ENCODE assay signal across 19 mouse cellular contexts in genomic region chr7:16271139-16271538, GRCm38 (mm10). TPM values are rescaled to one million over a fixed set of nuclear protein-coding genes. Genes with fewer than 3 reads are reported as not detected.
DNase-seq lines count a peak whose midpoint lies in the region; ATAC-seq lines count a peak whose summit lies in the region.
"Had no signal": no experiment of that assay in that cellular context is flagged by ENCODE, and none has a peak within 500 bp of the region (broad histone marks: within the 10 kb centered on the region; RNA-seq: fewer than 3 reads in every experiment).

No protein-coding gene starts in this region.

- peaks cover 12% of the 10 kb centered on the region for H3K27me3 ChIP-seq in hindbrain, embryonic 12.5 days
- no peaks in the 10 kb centered on the region for H3K27me3 ChIP-seq in hindbrain, embryonic 11.5 days (ENCODE audit: control insufficient read depth, insufficient read depth, low read length)
- H3K27me3 ChIP-seq in embryonic facial prominence, embryonic 14.5 days (replicated peaks; ENCODE audit: control insufficient read depth, insufficient read depth, low read length): no peaks in the 10 kb centered on the region
- no peaks in the 10 kb centered on the region for H3K27me3 ChIP-seq in midbrain, embryonic 14.5 days (ENCODE audit: control insufficient read depth, insufficient read depth, low read length)
- H3K27me3 ChIP-seq: stomach, embryonic 15.5 days had no signal

- H3K36me3 ChIP-seq in hindbrain, embryonic 12.5 days: peaks cover 11% of the 10 kb centered on the region
- H3K36me3 ChIP-seq in hindbrain, embryonic 11.5 days (ENCODE audit: control insufficient read depth, insufficient read depth, low read length): no peaks in the 10 kb centered on the region
- peaks cover 11% of the 10 kb centered on the region for H3K36me3 ChIP-seq in embryonic facial prominence, embryonic 14.5 days (ENCODE audit: control insufficient read depth, insufficient read depth, low read length)
- H3K36me3 ChIP-seq in midbrain, embryonic 14.5 days (ENCODE audit: control insufficient read depth, insufficient read depth, low read length): peaks cover 13% of the 10 kb centered on the region

- ATAC-seq in hindbrain, embryonic 12.5 days (ENCODE audit: low FRiP score): no peak
- ATAC-seq in hindbrain, embryonic 11.5 days (ENCODE audit: low FRiP score): no peak
- ATAC-seq in embryonic facial prominence, embryonic 14.5 days (ENCODE audit: low read depth): no peak
- ATAC-seq in midbrain, embryonic 14.5 days (ENCODE audit: low FRiP score, low TSS enrichment): no peak

- no peak overlapping the region for H3K9ac ChIP-seq in hindbrain, embryonic 12.5 days
- no peak overlapping the region for H3K9ac ChIP-seq in hindbrain, embryonic 11.5 days (ENCODE audit: low read depth, low read length)
- no peak overlapping the region for H3K9ac ChIP-seq in embryonic facial prominence, embryonic 14.5 days (ENCODE audit: low read depth, low read length)
- 0 out of 2 replicates have a peak overlapping the region, but pooled peaks have one; percentile 88 for H3K9ac ChIP-seq in midbrain, embryonic 14.5 days (replicated peaks; ENCODE audit: low read length)
- H3K9ac ChIP-seq: stomach, embryonic 15.5 days had no signal

- H3K4me3 ChIP-seq in hindbrain, embryonic 12.5 days: no peak overlapping the region
- H3K4me3 ChIP-seq in hindbrain, embryonic 11.5 days (ENCODE audit: low read depth, low read length): no peak overlapping the region
- H3K4me3 ChIP-seq in embryonic facial prominence, embryonic 14.5 days (ENCODE audit: low read depth, low read length): no peak overlapping the region
- no peak overlapping the region for H3K4me3 ChIP-seq in midbrain, embryonic 14.5 days (replicated peaks; ENCODE audit: low read depth, low read length)
- H3K4me3 ChIP-seq: stomach, embryonic 15.5 days had no signal

- DNase-seq in hindbrain, embryonic 11.5 days (ENCODE audit: low spot score): no peak
- DNase-seq in brain, adult 2 months (ENCODE audit: low read depth, low spot score): peak; percentile 47
- no peak for DNase-seq in embryonic facial prominence, embryonic 14.5 days (ENCODE audit: low spot score)
- no peak for DNase-seq in midbrain, embryonic 14.5 days
- DNase-seq in gastrocnemius, postnatal 10 days: no peak
- DNase-seq in left cerebral cortex, adult 8-10 months (ENCODE audit: low spot score in 2 of 2): no peak
- DNase-seq: adrenal gland, adult 2 months; cerebellum, postnatal 25 days; kidney, adult 18-20 months; kidney, postnatal 25 days; lung, adult 2 months; right cerebral cortex, adult 18-20 months; spleen, adult 18-20 months had no signal

- H3K9me3 ChIP-seq in hindbrain, embryonic 12.5 days (replicated peaks): no peaks in the 10 kb centered on the region
- no peaks in the 10 kb centered on the region for H3K9me3 ChIP-seq in hindbrain, embryonic 11.5 days (ENCODE audit: control insufficient read depth, low read length)
- no peaks in the 10 kb centered on the region for H3K9me3 ChIP-seq in embryonic facial prominence, embryonic 14.5 days (ENCODE audit: control insufficient read depth, low read length)
- H3K9me3 ChIP-seq in midbrain, embryonic 14.5 days (ENCODE audit: control insufficient read depth, low read length): no peaks in the 10 kb centered on the region
- H3K9me3 ChIP-seq: embryonic facial prominence, embryonic 12.5 days; G1E; stomach, embryonic 15.5 days had no signal

- H3K4me2 ChIP-seq in hindbrain, embryonic 12.5 days (replicated peaks): peak overlapping the region; percentile 93
- no peak overlapping the region for H3K4me2 ChIP-seq in hindbrain, embryonic 11.5 days (replicated peaks; ENCODE audit: low read depth, low read length)
- H3K4me2 ChIP-seq in embryonic facial prominence, embryonic 14.5 days (ENCODE audit: low read depth, low read length): peak overlapping the region; percentile 77; the same call in 1 of the 2 replicates
- H3K4me2 ChIP-seq in midbrain, embryonic 14.5 days (ENCODE audit: low read length): peak overlapping the region; percentile 88

- no peak overlapping the region for H3K27ac ChIP-seq in hindbrain, embryonic 12.5 days
- no peak overlapping the region for H3K27ac ChIP-seq in hindbrain, embryonic 11.5 days (ENCODE audit: low read depth, low read length)
- no peak overlapping the region for H3K27ac ChIP-seq in embryonic facial prominence, embryonic 14.5 days (replicated peaks; ENCODE audit: low read depth, low read length)
- no peak overlapping the region for H3K27ac ChIP-seq in midbrain, embryonic 14.5 days (replicated peaks; ENCODE audit: low read depth, low read length)
- H3K27ac ChIP-seq: embryonic facial prominence, embryonic 12.5 days; macrophage; stomach, embryonic 15.5 days had no signal

- H3K4me1 ChIP-seq in hindbrain, embryonic 12.5 days: peaks cover 28% of the 10 kb centered on the region
- H3K4me1 ChIP-seq in hindbrain, embryonic 11.5 days (replicated peaks; ENCODE audit: control insufficient read depth, insufficient read depth, low read length): peaks cover 11% of the 10 kb centered on the region; the same call in 1 of the 2 replicates
- peaks cover 9% of the 10 kb centered on the region; the same call in 1 of the 2 replicates for H3K4me1 ChIP-seq in embryonic facial prominence, embryonic 14.5 days (ENCODE audit: control insufficient read depth, insufficient read depth, low read length)
- H3K4me1 ChIP-seq in midbrain, embryonic 14.5 days (ENCODE audit: control insufficient read depth, insufficient read depth, low read length): peaks cover 22% of the 10 kb centered on the region

- WGBS in hindbrain, embryonic 12.5 days: 58% methylated on average over 1 of the region's 1 CpGs
- 54% methylated on average over 1 of the region's 1 CpGs for WGBS in hindbrain, embryonic 11.5 days
- WGBS in embryonic facial prominence, embryonic 14.5 days: 24% methylated on average over 1 of the region's 1 CpGs
- whole genome bisulfite sequencing in midbrain, embryonic 14.5 days: 47% methylated on average over 1 of the region's 1 CpGs

RNA-seq across cellular contexts. Expression of gene Inafm1, which starts 2.3 kb away (rescaled TPM):
- polyA plus RNA-seq in hindbrain, embryonic 12.5 days (2016; fragmentation: Nextera tagmentation; extraction: Ambion mirVana): 23.3 and 25.4 TPM in 2 replicates
- polyA plus RNA-seq in hindbrain, embryonic 11.5 days (2014; fragmentation: Nextera tagmentation; extraction: Ambion mirVana): 11.0 and 13.8 TPM in 2 replicates
- 21.1 and 23.4 TPM in 2 replicates for polyA plus RNA-seq in embryonic facial prominence, embryonic 14.5 days (2014; fragmentation: Nextera tagmentation; extraction: Ambion mirVana)
- 36.4 and 44.7 TPM in 2 replicates for polyA plus RNA-seq in midbrain, embryonic 14.5 days (2014; fragmentation: Nextera tagmentation; extraction: Ambion mirVana)
- 10 to 100 TPM; 11.0 to 11.7 TPM for total RNA-seq in gastrocnemius, postnatal 10 days (2021)
- 10 to 100 TPM; 34.6 to 36.9 (median 36.6) TPM for total RNA-seq in left cerebral cortex, adult 8-10 months (2022)

RNA-seq across cellular contexts. Expression of gene C5ar1, which starts 11.8 kb away (rescaled TPM):
- 0.79 and 2.0 TPM in 2 replicates for polyA plus RNA-seq in hindbrain, embryonic 12.5 days (2016; fragmentation: Nextera tagmentation; extraction: Ambion mirVana)
- polyA plus RNA-seq in hindbrain, embryonic 11.5 days (2014; fragmentation: Nextera tagmentation; extraction: Ambion mirVana): 0.46 and 1.3 TPM in 2 replicates
- 4.1 and 4.4 TPM in 2 replicates for polyA plus RNA-seq in embryonic facial prominence, embryonic 14.5 days (2014; fragmentation: Nextera tagmentation; extraction: Ambion mirVana)
- 0.11 and 1.6 TPM in 2 replicates for polyA plus RNA-seq in midbrain, embryonic 14.5 days (2014; fragmentation: Nextera tagmentation; extraction: Ambion mirVana)
- total RNA-seq in gastrocnemius, postnatal 10 days (2021): 1 to 10 TPM; 3.2 to 3.3 TPM
- 1 to 10 TPM in 2 of 4 experiments, under 1 TPM in 2; 0.46 to 3.4 (median 1.7) TPM for total RNA-seq in left cerebral cortex, adult 8-10 months (2022)
- polyA plus RNA-seq: G1E had no signal

RNA-seq across cellular contexts. Expression of gene Ccdc9, which starts 15.5 kb away (rescaled TPM):
- polyA plus RNA-seq in hindbrain, embryonic 12.5 days (2016; fragmentation: Nextera tagmentation; extraction: Ambion mirVana): 43.4 and 46.7 TPM in 2 replicates
- polyA plus RNA-seq in hindbrain, embryonic 11.5 days (2014; fragmentation: Nextera tagmentation; extraction: Ambion mirVana): 18.2 and 19.2 TPM in 2 replicates
- polyA plus RNA-seq in embryonic facial prominence, embryonic 14.5 days (2014; fragmentation: Nextera tagmentation; extraction: Ambion mirVana): 10.9 and 13.7 TPM in 2 replicates
- 17.6 and 24.1 TPM in 2 replicates for polyA plus RNA-seq in midbrain, embryonic 14.5 days (2014; fragmentation: Nextera tagmentation; extraction: Ambion mirVana)
- 10 to 100 TPM; 34.0 to 47.6 TPM for total RNA-seq in gastrocnemius, postnatal 10 days (2021)
- total RNA-seq in left cerebral cortex, adult 8-10 months (2022): 100 to 1,000 TPM in 1 of 4 experiments, 10 to 100 TPM in 3; 80.6 to 105 (median 83.6) TPM

RNA-seq across cellular contexts. Expression of gene C5ar2, which starts 27.2 kb away (rescaled TPM):
- not detected in 2 replicates for polyA plus RNA-seq in hindbrain, embryonic 12.5 days (2016; fragmentation: Nextera tagmentation; extraction: Ambion mirVana)
- polyA plus RNA-seq in hindbrain, embryonic 11.5 days (2014; fragmentation: Nextera tagmentation; extraction: Ambion mirVana): 0.04 and 0.11 TPM in 2 replicates
- 0.09 TPM in 1 of 2 replicates, not detected in the other for polyA plus RNA-seq in embryonic facial prominence, embryonic 14.5 days (2014; fragmentation: Nextera tagmentation; extraction: Ambion mirVana)
- not detected in 2 replicates for polyA plus RNA-seq in midbrain, embryonic 14.5 days (2014; fragmentation: Nextera tagmentation; extraction: Ambion mirVana)
- total RNA-seq in gastrocnemius, postnatal 10 days (2021): under 1 TPM; 0.16 to 0.41 TPM
- under 1 TPM; 0.30 to 0.67 (median 0.58) TPM for total RNA-seq in left cerebral cortex, adult 8-10 months (2022)
- polyA plus RNA-seq: embryonic facial prominence, embryonic 12.5 days; limb, embryonic 11.5 days had no signal

RNA-seq across cellular contexts. Expression of gene Bbc3, which starts 37.1 kb away (rescaled TPM):
- 20.0 and 21.1 TPM in 2 replicates for polyA plus RNA-seq in hindbrain, embryonic 12.5 days (2016; fragmentation: Nextera tagmentation; extraction: Ambion mirVana)
- 6.4 and 8.1 TPM in 2 replicates for polyA plus RNA-seq in hindbrain, embryonic 11.5 days (2014; fragmentation: Nextera tagmentation; extraction: Ambion mirVana)
- polyA plus RNA-seq in embryonic facial prominence, embryonic 14.5 days (2014; fragmentation: Nextera tagmentation; extraction: Ambion mirVana): 4.0 and 4.6 TPM in 2 replicates
- polyA plus RNA-seq in midbrain, embryonic 14.5 days (2014; fragmentation: Nextera tagmentation; extraction: Ambion mirVana): 16.8 and 24.8 TPM in 2 replicates
- 1 to 10 TPM; 4.6 to 6.1 TPM for total RNA-seq in gastrocnemius, postnatal 10 days (2021)
- total RNA-seq in left cerebral cortex, adult 8-10 months (2022): 10 to 100 TPM in 3 of 4 experiments, 1 to 10 TPM in 1; 9.2 to 15.8 (median 12.0) TPM
